Mouse (Mus musculus): ENCODE results near the gene Prss37.

Gene Prss37

GRCm38 (mm10) chr6:40519408-40519807 lies at the start of gene Prss37:
Gene Prss37 (minus strand): TSS chr6:40519508.
- DNase-seq: no peak

- no peak for DNase-seq
Measured at GRCm38 (mm10) chr6:40554950-40555349, 35.6 kb upstream of the Prss37 start, which contains the start of gene Olfr461. Gene Olfr461 (minus strand): TSS chr6:40555050.

GRCm38 (mm10) chr6:40544690-40545089 lies 25.4 kb upstream of the Prss37 start:
- no peak for DNase-seq

- no peak for DNase-seq
Measured at GRCm38 (mm10) chr6:40493229-40493628, 26.1 kb downstream of the Prss37 start, which contains the start of gene Tas2r108. Gene Tas2r108 (plus strand): TSS chr6:40493529.

- no peak for DNase-seq
Measured at GRCm38 (mm10) chr6:40490933-40491332, 28.4 kb downstream of the Prss37 start, which contains the start of gene Tas2r137. Gene Tas2r137 (plus strand): TSS chr6:40491233.

DNA sequence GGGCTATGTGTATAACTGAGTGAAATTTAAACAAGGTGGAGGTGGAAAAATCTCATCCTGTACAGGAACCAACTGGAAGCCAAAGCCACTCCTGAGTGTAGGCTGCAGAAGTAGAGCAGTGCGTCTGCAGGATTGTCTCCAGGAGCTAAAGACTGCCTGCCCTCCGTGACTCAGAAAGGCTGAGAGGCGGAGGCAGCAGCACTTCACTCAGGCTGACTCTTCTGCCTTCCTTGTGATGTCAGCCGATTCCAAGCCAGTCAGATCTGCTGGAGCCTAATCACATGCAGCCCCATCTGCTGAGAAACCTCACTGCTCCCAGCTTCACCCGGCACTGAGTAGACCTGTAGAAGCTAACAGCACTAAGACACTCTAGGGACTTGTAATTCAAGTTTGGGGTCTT lies 37.0 kb downstream of the Prss37 start:
- DNase-seq: peak; percentile 34

GRCm38 (mm10) chr6:40479705-40480104 lies 39.6 kb downstream of the Prss37 start:
- no peak for DNase-seq

GRCm38 (mm10) chr6:40476132-40476531 lies 43.2 kb downstream of the Prss37 start:
- no peak for DNase-seq

- DNase-seq: no peak
Measured at GRCm38 (mm10) chr6:40471720-40472010, 47.6 kb downstream of the Prss37 start.

DNA sequence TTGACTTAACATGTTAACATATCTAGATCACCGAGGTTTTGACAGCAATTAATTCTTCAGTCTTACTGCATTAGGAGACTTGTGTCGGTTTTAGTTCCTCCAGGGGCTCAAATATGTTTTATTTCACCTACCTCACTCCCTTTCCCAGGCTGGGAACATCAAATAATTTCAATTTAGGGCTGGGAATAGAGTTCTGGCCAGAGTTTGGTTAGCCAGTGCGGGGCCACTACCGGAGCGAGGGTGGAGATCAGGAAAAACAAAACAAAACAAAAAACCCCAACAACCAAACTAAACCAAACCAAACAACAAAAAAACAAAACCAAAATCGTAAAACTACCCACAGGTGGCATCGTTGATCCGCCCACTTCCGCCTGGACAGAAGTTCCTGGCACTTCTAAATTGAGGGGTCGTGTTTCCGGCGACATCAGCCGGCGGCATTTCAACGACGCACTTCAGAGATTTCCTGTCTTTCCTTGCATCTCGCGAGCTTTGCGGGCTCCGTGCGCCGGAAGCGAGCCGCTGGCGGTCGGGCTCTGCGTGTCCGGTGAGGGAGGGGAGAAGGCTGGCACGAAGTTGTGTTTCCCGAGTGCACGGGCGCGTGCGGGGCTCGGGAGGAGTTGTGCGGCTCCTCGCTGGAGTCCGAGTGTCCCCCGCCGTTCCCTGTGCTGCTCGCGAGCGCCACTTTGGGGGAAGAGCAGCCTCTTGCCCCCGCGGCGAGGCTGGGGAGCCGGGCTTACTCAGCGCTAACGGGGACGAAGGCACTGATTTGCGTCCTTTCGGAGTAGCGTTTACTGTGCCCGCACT lies 48.2 kb downstream of the Prss37 start, which contains the start of gene Ssbp1:
TSS of gene Ssbp1 (plus strand) at position 437 of the 804 bp plus-strand sequence.
- peak; percentile 92 for DNase-seq

- DNase-seq: no peak
Measured at GRCm38 (mm10) chr6:40465710-40466109, 53.6 kb downstream of the Prss37 start.

Measured in right cerebral cortex, adult 18-20 months (tissue).